Mouse (Mus musculus) stomach, embryonic 14.5 days (tissue): ENCODE measurements at regions not wholly inside any gene's neighbourhood (a gene's known extent, or its start where the extent isn't known, plus 50 kb on each side); places are given as distances from the start of the nearest gene placed in this dataset.

Experiments
- ATAC-seq: fragments of 200-750 bp; cut with Nextera tagmentation; 2 replicates; pipeline ENCODE4 v1.8.0; 2017; ENCODE audit warnings: low read depth, moderate TSS enrichment; ENCODE audit not compliant: insufficient number of reproducible peaks, insufficient read depth, low FRiP score
- H3K27ac ChIP-seq: fragments of 300-500 bp; sonication (generic); 2 replicates; pipeline ENCODE4 v1.5.1; 2014; ENCODE audit warnings: mild to moderate bottlenecking, low read length, moderate library complexity, mixed read lengths
- H3K27me3 ChIP-seq: fragments of 300-500 bp; sonication (generic); 2 replicates; pipeline ENCODE4 v1.6.1; 2014; ENCODE audit warnings: low read length, control low read depth, mixed read lengths; ENCODE audit not compliant: control insufficient read depth, insufficient read depth
- H3K36me3 ChIP-seq: fragments of 300-500 bp; sonication (generic); 2 replicates; pipeline ENCODE4 v1.6.1; 2014; ENCODE audit warnings: mild to moderate bottlenecking, control low read depth, low read length, moderate library complexity, mixed read lengths; ENCODE audit not compliant: control insufficient read depth, insufficient read depth
- H3K4me1 ChIP-seq: fragments of 300-500 bp; sonication (generic); 2 replicates; pipeline ENCODE4 v1.6.1; 2014; ENCODE audit warnings: low read length, control low read depth, mixed read lengths; ENCODE audit not compliant: control insufficient read depth, insufficient read depth
- H3K4me2 ChIP-seq: fragments of 300-500 bp; sonication (generic); replicated peaks from 2 replicates; pipeline ENCODE4 v1.6.1; 2014; ENCODE audit warnings: low read depth, low read length, control low read depth
- H3K4me3 ChIP-seq: fragments of 300-500 bp; sonication (generic); 2 replicates; pipeline ENCODE4 v1.5.1; 2014; ENCODE audit warnings: low read depth, low read length, control low read depth
- H3K9ac ChIP-seq: fragments of 300-500 bp; sonication (generic); replicated peaks from 2 replicates; pipeline ENCODE4 v1.6.1; 2014; ENCODE audit warnings: low read depth, mild to moderate bottlenecking, control low read depth, low read length, moderate library complexity, mixed read lengths
- H3K9me3 ChIP-seq: fragments of 300-500 bp; sonication (generic); 2 replicates; pipeline ENCODE4 v1.6.1; 2016; ENCODE audit warnings: low read depth, low read length, control low read depth; ENCODE audit not compliant: control insufficient read depth
- WGBS: fragments of 180-500 bp; shearing (Covaris S2); extraction: QIAGEN DNeasy Blood & Tissue Kit; methylation state at CpG from one replicate; pipeline ENCODE4 v1.1.7; 2014; 5-methylcytosine and 5-hydroxymethylcytosine counted together

GRCm38 (mm10) chr3:130866952-130867632 lies 136.9 kb upstream of the Rpl34 start:
- WGBS: 41% methylated on average over 19 of the region's 19 CpGs
- H3K4me3 ChIP-seq: no peak overlapping the region
- H3K27me3 ChIP-seq: no peaks in the 10 kb centered on the region
- H3K4me1 ChIP-seq: no peaks in the 10 kb centered on the region
- H3K36me3 ChIP-seq: no peaks in the 10 kb centered on the region
- no peak for ATAC-seq
- H3K27ac ChIP-seq: no peak overlapping the region
- H3K4me2 ChIP-seq: no peak overlapping the region
- no peak overlapping the region for H3K9ac ChIP-seq
- no peaks in the 10 kb centered on the region for H3K9me3 ChIP-seq

GRCm38 (mm10) chr3:130864783-130865182 lies 134.6 kb upstream of the Rpl34 start:
- Histone ChIP-seq H3K4me1 (no peaks in the 10 kb centered on the region), H3K4me2 (no peak overlapping the region), H3K9me3 (no peaks in the 10 kb centered on the region), H3K9ac (no peak overlapping the region), H3K27ac (no peak overlapping the region), H3K27me3 (no peaks in the 10 kb centered on the region), H3K4me3 (no peak overlapping the region), H3K36me3 (no peaks in the 10 kb centered on the region)
- ATAC-seq: no peak
- WGBS: 79% methylated on average over 1 of the region's 1 CpGs

- Histone ChIP-seq H3K27ac (no peak overlapping the region), H3K4me2 (no peak overlapping the region), H3K36me3 (no peaks in the 10 kb centered on the region), H3K4me1 (no peaks in the 10 kb centered on the region), H3K4me3 (no peak overlapping the region), H3K9ac (no peak overlapping the region), H3K9me3 (no peaks in the 10 kb centered on the region), H3K27me3 (no peaks in the 10 kb centered on the region)
- WGBS: 91% methylated on average over 5 of the region's 5 CpGs
- no peak for ATAC-seq
Observed at GRCm38 (mm10) chr3:130863376-130863775, 133.2 kb upstream of the Rpl34 start.

- no peak overlapping the region for H3K4me2 ChIP-seq
- H3K9me3 ChIP-seq: no peaks in the 10 kb centered on the region
- H3K27me3 ChIP-seq: no peaks in the 10 kb centered on the region
- no peak overlapping the region for H3K27ac ChIP-seq
- 71% methylated on average over 5 of the region's 5 CpGs for WGBS
- H3K36me3 ChIP-seq: no peaks in the 10 kb centered on the region
- no peak for ATAC-seq
- no peaks in the 10 kb centered on the region for H3K4me1 ChIP-seq
- no peak overlapping the region for H3K4me3 ChIP-seq
- no peak overlapping the region for H3K9ac ChIP-seq
Observed at GRCm38 (mm10) chr3:130860315-130860714, 130.1 kb upstream of the Rpl34 start.

GRCm38 (mm10) chr3:130853866-130854265 lies 123.7 kb upstream of the Rpl34 start:
- H3K4me1 ChIP-seq: no peaks in the 10 kb centered on the region
- H3K9ac ChIP-seq: no peak overlapping the region
- no peaks in the 10 kb centered on the region for H3K9me3 ChIP-seq
- no peak overlapping the region for H3K4me3 ChIP-seq
- H3K36me3 ChIP-seq: no peaks in the 10 kb centered on the region
- no peak overlapping the region for H3K27ac ChIP-seq
- H3K27me3 ChIP-seq: no peaks in the 10 kb centered on the region
- ATAC-seq: no peak
- 74% methylated on average over 9 of the region's 9 CpGs for WGBS
- no peak overlapping the region for H3K4me2 ChIP-seq

- Histone ChIP-seq H3K9ac (no peak overlapping the region), H3K4me3 (no peak overlapping the region), H3K27ac (no peak overlapping the region), H3K4me1 (no peaks in the 10 kb centered on the region), H3K4me2 (no peak overlapping the region), H3K36me3 (no peaks in the 10 kb centered on the region), H3K9me3 (no peaks in the 10 kb centered on the region), H3K27me3 (no peaks in the 10 kb centered on the region)
- 51% methylated on average over 5 of the region's 5 CpGs for WGBS
- no peak for ATAC-seq
Observed at GRCm38 (mm10) chr3:130850766-130851308, 120.6 kb upstream of the Rpl34 start.

GRCm38 (mm10) chr3:130841755-130842154 lies 111.6 kb upstream of the Rpl34 start:
- Histone ChIP-seq H3K9ac (no peak overlapping the region), H3K27me3 (no peaks in the 10 kb centered on the region), H3K9me3 (no peaks in the 10 kb centered on the region), H3K27ac (no peak overlapping the region), H3K36me3 (no peaks in the 10 kb centered on the region), H3K4me1 (no peaks in the 10 kb centered on the region), H3K4me3 (no peak overlapping the region), H3K4me2 (no peak overlapping the region)
- WGBS: 85% methylated on average over 1 of the region's 1 CpGs
- no peak for ATAC-seq

GRCm38 (mm10) chr3:130839924-130840440 lies 109.8 kb upstream of the Rpl34 start:
- 82% methylated on average over 9 of the region's 9 CpGs for WGBS
- H3K36me3 ChIP-seq: no peaks in the 10 kb centered on the region
- no peak overlapping the region for H3K4me3 ChIP-seq
- ATAC-seq: no peak
- H3K4me1 ChIP-seq: no peaks in the 10 kb centered on the region
- H3K9me3 ChIP-seq: no peaks in the 10 kb centered on the region
- no peaks in the 10 kb centered on the region for H3K27me3 ChIP-seq
- H3K9ac ChIP-seq: no peak overlapping the region
- no peak overlapping the region for H3K4me2 ChIP-seq
- no peak overlapping the region for H3K27ac ChIP-seq
